Mouse (Mus musculus): ENCODE measurements around the gene Ucma.

- TF ChIP-seq CTCF (IDR thresholded peaks at IDR 0.05) (no peak), EP300 (IDR thresholded peaks at IDR 0.05) (no peak)
These were observed 58.9 kb downstream of the Ucma start for GRCm38 (mm10) chr2:5034801-5035200.

All from lung, postnatal 0 days (tissue).